Mouse (Mus musculus) liver, embryonic 16.5 days (tissue): Measurements from ENCODE around the gene Cdh4. TPM values are rescaled to one million over a fixed set of nuclear protein-coding genes. Genes with fewer than 3 reads are reported as not detected.

ENCODE experiments used
- ATAC-seq: fragments of 200-750 bp; cut with Nextera tagmentation; 2 replicates; pipeline ENCODE4 v1.8.0; 2017; ENCODE audit warnings: low read depth, mild to moderate bottlenecking, moderate number of reproducible peaks, moderate library complexity
- H3K27ac ChIP-seq: fragments of 300-500 bp; sonication (generic); 2 replicates; pipeline ENCODE4 v1.5.1; 2014; ENCODE audit warnings: mild to moderate bottlenecking, low read length
- H3K27me3 ChIP-seq: fragments of 300-500 bp; sonication (generic); 2 replicates; pipeline ENCODE4 v1.6.1; 2014; ENCODE audit warnings: low read depth, low read length, mixed read lengths; ENCODE audit not compliant: control insufficient read depth, insufficient read depth
- H3K36me3 ChIP-seq: fragments of 300-500 bp; sonication (generic); 2 replicates; pipeline ENCODE4 v1.6.1; 2014; ENCODE audit warnings: mild to moderate bottlenecking; ENCODE audit not compliant: control insufficient read depth, insufficient read depth
- H3K4me1 ChIP-seq: fragments of 300-500 bp; sonication (generic); 2 replicates; pipeline ENCODE4 v1.6.1; 2014; ENCODE audit warnings: low read depth, low read length, mixed read lengths; ENCODE audit not compliant: control insufficient read depth
- H3K4me2 ChIP-seq: fragments of 300-500 bp; sonication (generic); 2 replicates; pipeline ENCODE4 v1.6.1; 2014; ENCODE audit warnings: low read depth, low read length, mixed read lengths
- H3K4me3 ChIP-seq: fragments of 300-500 bp; sonication (generic); 2 replicates; pipeline ENCODE4 v1.5.1; 2014; ENCODE audit warnings: low read depth, mild to moderate bottlenecking, low read length
- H3K9ac ChIP-seq: fragments of 300-500 bp; sonication (generic); 2 replicates; pipeline ENCODE4 v1.6.1; 2014; ENCODE audit warnings: low read depth, low read length
- H3K9me3 ChIP-seq: fragments of 300-500 bp; sonication (generic); replicated peaks from 2 replicates; pipeline ENCODE4 v1.6.1; 2016; ENCODE audit warnings: low read length; ENCODE audit not compliant: control insufficient read depth
- WGBS: fragments of 180-500 bp; shearing (Covaris S2); extraction: QIAGEN DNeasy Blood & Tissue Kit; methylation state at CpG from one replicate; pipeline ENCODE4 v1.1.7; 2014; ENCODE audit not compliant: insufficient replicate concordance; 5-methylcytosine and 5-hydroxymethylcytosine counted together
- polyA plus RNA-seq: library from polyadenylated mRNA; unstranded; fragments of >200 nt; fragmentation: Nextera tagmentation; extraction: Ambion mirVana; gene quantifications from 2 replicates; pipeline ENCODE4 v1.2.1, GENCODE M21; 2015

Cdh4 gene
- polyA plus RNA-seq, 1 experiment from 2014 or later, result 0.40 TPM

DNA sequence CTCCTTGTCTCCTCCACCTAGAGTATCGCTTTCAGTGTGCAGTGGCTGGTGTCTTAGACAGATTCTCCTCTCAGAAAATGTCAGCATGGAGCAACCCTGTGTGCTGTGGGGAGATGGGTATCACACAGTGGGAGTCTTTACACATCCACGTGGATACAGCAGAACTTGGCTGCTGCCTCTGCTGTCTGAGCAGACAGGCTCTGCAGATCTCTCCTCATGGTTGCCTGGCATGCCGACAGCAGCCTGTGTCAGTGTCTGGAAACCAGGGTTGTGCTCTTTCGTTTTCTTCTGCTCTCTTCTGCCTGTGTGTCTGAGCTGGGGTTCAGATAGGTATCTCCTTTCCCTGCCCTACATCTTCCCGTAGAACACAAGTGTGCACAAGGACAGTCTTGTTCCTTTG, 237.6 kb downstream of the Cdh4 start:
- H3K9me3 ChIP-seq, result no peaks in the 10 kb centered on the region
- no peak overlapping the region for H3K4me3 ChIP-seq
- no peaks in the 10 kb centered on the region for H3K36me3 ChIP-seq
- no peak overlapping the region for H3K4me2 ChIP-seq
- no peaks in the 10 kb centered on the region for H3K4me1 ChIP-seq
- H3K9ac ChIP-seq, result no peak overlapping the region
- 47% methylated on average over 5 of the region's 5 CpGs for WGBS
- no peak for ATAC-seq
- no peak overlapping the region for H3K27ac ChIP-seq
- no peaks in the 10 kb centered on the region for H3K27me3 ChIP-seq

- WGBS, result 66% methylated on average over 1 of the region's 1 CpGs
- Histone ChIP-seq H3K36me3 (no peaks in the 10 kb centered on the region), H3K4me3 (no peak overlapping the region), H3K27me3 (no peaks in the 10 kb centered on the region), H3K9ac (no peak overlapping the region), H3K4me2 (no peak overlapping the region), H3K27ac (no peak overlapping the region), H3K4me1 (no peaks in the 10 kb centered on the region), H3K9me3 (no peaks in the 10 kb centered on the region)
- ATAC-seq, result no peak
Observed at GRCm38 (mm10) chr2:179681386-179681785, 239.2 kb downstream of the Cdh4 start.

DNA sequence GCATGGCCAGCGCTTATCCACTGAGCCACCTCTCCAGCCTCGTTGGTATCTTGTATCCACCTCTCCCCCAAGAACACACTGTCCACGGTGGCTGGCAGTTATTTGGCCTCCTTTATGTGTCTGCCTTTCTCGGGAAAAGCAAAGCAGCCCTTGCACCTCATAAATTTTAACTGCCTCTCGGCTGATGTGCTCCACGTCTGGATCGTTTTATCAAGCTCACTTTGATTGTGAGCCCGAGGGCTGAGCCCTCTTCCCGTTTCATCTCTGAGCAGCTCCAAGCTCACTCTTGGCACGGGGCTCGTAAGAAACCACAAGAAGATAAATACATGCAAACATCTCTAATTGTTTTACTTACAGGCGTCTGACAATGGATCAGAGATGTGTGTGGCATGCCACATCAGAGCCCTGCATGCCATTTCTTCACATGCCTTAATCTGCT, 245.0 kb downstream of the Cdh4 start:
- Histone ChIP-seq H3K4me2 (no peak overlapping the region), H3K36me3 (no peaks in the 10 kb centered on the region)

GRCm38 (mm10) chr2:179688976-179689375, 246.7 kb downstream of the Cdh4 start:
- no peak overlapping the region for H3K4me2 ChIP-seq

More for the DNA sequence above, 245.0 kb downstream of the Cdh4 start:
- 40% methylated on average over 12 of the region's 12 CpGs for WGBS
- no peaks in the 10 kb centered on the region for H3K27me3 ChIP-seq
- H3K27ac ChIP-seq, result no peak overlapping the region
- no peaks in the 10 kb centered on the region for H3K4me1 ChIP-seq
- no peak overlapping the region for H3K4me3 ChIP-seq
- H3K9me3 ChIP-seq, result no peaks in the 10 kb centered on the region
- no peak overlapping the region for H3K9ac ChIP-seq
- ATAC-seq, result no peak

GRCm38 (mm10) chr2:179689761-179690160, 247.5 kb downstream of the Cdh4 start:
- Histone ChIP-seq H3K27me3 (no peaks in the 10 kb centered on the region), H3K9me3 (no peaks in the 10 kb centered on the region), H3K36me3 (no peaks in the 10 kb centered on the region), H3K4me1 (no peaks in the 10 kb centered on the region), H3K27ac (no peak overlapping the region), H3K4me3 (no peak overlapping the region), H3K4me2 (no peak overlapping the region), H3K9ac (no peak overlapping the region)
- 39% methylated on average over 3 of the region's 3 CpGs for WGBS
- ATAC-seq, result no peak

More at GRCm38 (mm10) chr2:179688976-179689375, 246.7 kb downstream of the Cdh4 start:
- Histone ChIP-seq H3K4me3 (no peak overlapping the region), H3K27me3 (no peaks in the 10 kb centered on the region), H3K9me3 (no peaks in the 10 kb centered on the region), H3K27ac (no peak overlapping the region), H3K9ac (no peak overlapping the region), H3K36me3 (no peaks in the 10 kb centered on the region), H3K4me1 (no peaks in the 10 kb centered on the region)
- no peak for ATAC-seq
- WGBS, result 52% methylated on average over 5 of the region's 5 CpGs

DNA sequence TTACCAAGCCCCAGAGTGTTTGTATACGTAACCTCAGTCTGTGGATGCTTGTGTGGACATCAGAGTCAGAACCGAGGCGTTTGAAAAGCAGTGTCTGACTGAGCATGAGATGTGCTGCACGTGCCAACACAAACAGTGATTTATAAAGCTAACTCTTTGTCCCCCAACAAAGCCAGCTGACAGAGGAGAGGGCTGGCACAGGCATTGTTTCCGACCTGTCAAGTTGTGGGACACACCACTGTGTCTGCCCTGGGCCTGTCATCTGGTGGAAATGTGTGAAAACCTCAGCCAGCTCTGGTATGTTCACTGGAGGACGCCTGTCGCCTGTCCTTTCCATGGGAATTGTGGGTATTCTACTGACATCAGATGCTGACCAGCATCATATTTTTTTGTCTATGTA, 248.3 kb downstream of the Cdh4 start:
- no peak for ATAC-seq
- H3K4me1 ChIP-seq, result no peaks in the 10 kb centered on the region
- H3K27me3 ChIP-seq, result no peaks in the 10 kb centered on the region
- H3K36me3 ChIP-seq, result no peaks in the 10 kb centered on the region
- no peak overlapping the region for H3K4me2 ChIP-seq
- no peaks in the 10 kb centered on the region for H3K9me3 ChIP-seq
- 53% methylated on average over 7 of the region's 7 CpGs for WGBS
- no peak overlapping the region for H3K4me3 ChIP-seq
- no peak overlapping the region for H3K9ac ChIP-seq
- H3K27ac ChIP-seq, result no peak overlapping the region

- Histone ChIP-seq H3K27ac (no peak overlapping the region), H3K4me3 (no peak overlapping the region), H3K4me2 (no peak overlapping the region), H3K36me3 (no peaks in the 10 kb centered on the region), H3K27me3 (no peaks in the 10 kb centered on the region), H3K9me3 (no peaks in the 10 kb centered on the region), H3K9ac (no peak overlapping the region), H3K4me1 (no peaks in the 10 kb centered on the region)
- ATAC-seq, result no peak
- 58% methylated on average over 9 of the region's 9 CpGs for WGBS
Observed at GRCm38 (mm10) chr2:179694936-179695335, 252.7 kb downstream of the Cdh4 start.

- no peaks in the 10 kb centered on the region for H3K4me1 ChIP-seq
- WGBS, result 66% methylated on average over 8 of the region's 8 CpGs
Observed at GRCm38 (mm10) chr2:179697601-179698000, 255.4 kb downstream of the Cdh4 start.

DNA sequence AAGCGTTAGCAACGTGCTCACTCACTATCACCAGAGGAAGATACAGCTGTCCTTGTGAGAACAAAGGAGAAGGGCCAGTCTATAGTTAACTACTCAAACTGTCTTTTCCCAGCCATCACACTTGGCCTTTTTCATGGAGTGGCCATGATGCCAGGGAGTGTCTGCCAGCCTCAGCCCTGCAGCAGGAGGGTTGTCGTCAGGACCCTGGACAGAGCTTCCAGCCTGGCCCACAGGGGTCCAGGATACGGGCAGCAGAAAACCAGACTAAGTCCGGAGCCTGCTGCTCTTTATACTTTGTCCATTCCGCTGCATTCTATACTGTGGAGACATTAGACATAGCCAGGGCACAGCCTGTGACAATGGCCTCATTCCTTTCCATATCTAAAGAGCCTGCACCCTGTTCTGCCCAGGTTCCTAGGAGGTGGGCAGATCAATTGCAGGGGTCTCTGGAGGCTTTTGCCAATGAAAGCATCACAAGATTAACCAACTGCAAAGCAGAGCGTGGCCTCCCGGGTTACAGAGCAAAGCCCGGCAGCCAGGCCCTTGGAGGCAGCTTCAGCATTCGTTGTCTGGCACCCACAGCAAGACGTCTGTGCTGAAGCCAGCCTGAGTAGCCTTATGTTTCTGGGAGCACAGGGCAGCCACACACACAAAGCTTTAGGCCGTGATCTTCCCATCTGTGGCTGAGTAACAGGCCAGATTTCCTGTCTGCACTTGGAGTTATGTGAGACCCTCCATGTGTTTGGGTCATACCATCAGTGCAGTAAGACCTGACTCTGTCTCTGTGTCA, 256.2 kb downstream of the Cdh4 start:
- Histone ChIP-seq H3K4me2 (no peak overlapping the region), H3K9me3 (no peaks in the 10 kb centered on the region), H3K27me3 (no peaks in the 10 kb centered on the region), H3K27ac (no peak overlapping the region), H3K4me1 (no peaks in the 10 kb centered on the region), H3K9ac (no peak overlapping the region), H3K4me3 (no peak overlapping the region), H3K36me3 (no peaks in the 10 kb centered on the region)
- no peak for ATAC-seq
- WGBS, result 41% methylated on average over 12 of the region's 12 CpGs

More at GRCm38 (mm10) chr2:179697601-179698000, 255.4 kb downstream of the Cdh4 start:
- Histone ChIP-seq H3K4me2 (no peak overlapping the region), H3K9ac (no peak overlapping the region), H3K9me3 (no peaks in the 10 kb centered on the region), H3K4me3 (no peak overlapping the region), H3K27me3 (no peaks in the 10 kb centered on the region), H3K36me3 (no peaks in the 10 kb centered on the region), H3K27ac (no peak overlapping the region)
- no peak for ATAC-seq
